13 mouse cellular contexts compared by ENCODE assay signal in genomic region chr9:107637070-107637469, GRCm38 (mm10). TPM values are rescaled to one million over a fixed set of nuclear protein-coding genes. Genes with fewer than 3 reads are reported as not detected.
A peak's percentile ranks its signal among the peaks of the same experiment; 100 is the strongest.
DNase-seq lines count a peak whose midpoint lies in the region; ATAC-seq and TF ChIP-seq lines count a peak whose summit lies in the region.
"Had no signal": no experiment of that assay in that cellular context is flagged by ENCODE, and none has a peak within 500 bp of the region (broad histone marks: within the 10 kb centered on the region; RNA-seq: fewer than 3 reads in every experiment).

No protein-coding gene starts in this region.

- peak overlapping the region; percentile 30; the same call in 1 of the 2 replicates for H3K9ac ChIP-seq in heart, embryonic 13.5 days
- peak overlapping the region; percentile 36 for H3K9ac ChIP-seq in embryonic facial prominence, embryonic 11.5 days (replicated peaks; ENCODE audit: low read length)
- H3K9ac ChIP-seq in hindbrain, postnatal 0 days (replicated peaks; ENCODE audit: low read length): no peak overlapping the region
- peak overlapping the region; percentile 35; the same call in 1 of the 2 replicates for H3K9ac ChIP-seq in neural tube, embryonic 13.5 days
- H3K9ac ChIP-seq: embryonic facial prominence, embryonic 13.5 days; liver, postnatal 0 days had no signal

- peaks cover 37% of the 10 kb centered on the region for H3K4me1 ChIP-seq in heart, embryonic 13.5 days
- peaks cover 13% of the 10 kb centered on the region for H3K4me1 ChIP-seq in embryonic facial prominence, embryonic 11.5 days (ENCODE audit: control insufficient read depth, insufficient read depth, low read length)
- peaks cover 22% of the 10 kb centered on the region for H3K4me1 ChIP-seq in hindbrain, postnatal 0 days (ENCODE audit: insufficient read depth, low read length)
- H3K4me1 ChIP-seq in neural tube, embryonic 13.5 days (replicated peaks): peaks cover 51% of the 10 kb centered on the region

- intact Hi-C loops in heart, postnatal 10 days (cut with DNase I): no loop called here

- H3K27me3 ChIP-seq in heart, embryonic 13.5 days (replicated peaks): no peaks in the 10 kb centered on the region
- no peaks in the 10 kb centered on the region for H3K27me3 ChIP-seq in embryonic facial prominence, embryonic 11.5 days (ENCODE audit: control insufficient read depth, insufficient read depth, low read length)
- no peaks in the 10 kb centered on the region for H3K27me3 ChIP-seq in hindbrain, postnatal 0 days (ENCODE audit: insufficient read depth, low read length)
- no peaks in the 10 kb centered on the region for H3K27me3 ChIP-seq in neural tube, embryonic 13.5 days
- H3K27me3 ChIP-seq: CH12.LX; embryonic facial prominence, embryonic 13.5 days had no signal

- no peak for ATAC-seq in heart, embryonic 13.5 days (ENCODE audit: extremely low read depth, insufficient number of reproducible peaks, low FRiP score, low TSS enrichment)
- ATAC-seq in embryonic facial prominence, embryonic 11.5 days (replicated peaks; ENCODE audit: insufficient number of reproducible peaks, low FRiP score, low TSS enrichment, low read depth): peak; percentile 19
- ATAC-seq in hindbrain, postnatal 0 days: peak; percentile 39
- peak; percentile 17 for ATAC-seq in neural tube, embryonic 13.5 days (ENCODE audit: low read depth)
- ATAC-seq: liver, postnatal 0 days had no signal

- 27% methylated on average over 7 of the region's 7 CpGs for WGBS in heart, embryonic 13.5 days
- 33% methylated on average over 7 of the region's 7 CpGs for WGBS in embryonic facial prominence, embryonic 11.5 days
- 17% methylated on average over 7 of the region's 7 CpGs for whole genome bisulfite sequencing in hindbrain, postnatal 0 days
- WGBS in neural tube, embryonic 13.5 days: 13% methylated on average over 7 of the region's 7 CpGs

- H3K36me3 ChIP-seq in heart, embryonic 13.5 days: peaks cover 6% of the 10 kb centered on the region; the same call in 1 of the 2 replicates
- H3K36me3 ChIP-seq in embryonic facial prominence, embryonic 11.5 days (replicated peaks; ENCODE audit: control insufficient read depth, insufficient read depth, low read depth, low read length): no peaks in the 10 kb centered on the region
- H3K36me3 ChIP-seq in hindbrain, postnatal 0 days (ENCODE audit: insufficient read depth, low read length): no peaks in the 10 kb centered on the region
- no peaks in the 10 kb centered on the region for H3K36me3 ChIP-seq in neural tube, embryonic 13.5 days
- H3K36me3 ChIP-seq: embryonic facial prominence, embryonic 13.5 days had no signal

- DNase-seq in heart, postnatal 10 days: no peak
- DNase-seq in embryonic facial prominence, embryonic 11.5 days (ENCODE audit: low spot score): peak; percentile 68
- peak; percentile 80 for DNase-seq in hindbrain, postnatal 0 days (ENCODE audit: low spot score)
- DNase-seq in layer of hippocampus, adult 9-10 months (ENCODE audit: low spot score): no peak
- DNase-seq in spleen, postnatal 14 days (ENCODE audit: low spot score in 2 of 2): no peak
- no peak for DNase-seq in natural killer cell, adult 2 months (ENCODE audit: low spot score in 2 of 2)
- DNase-seq: adrenal gland, postnatal 25 days; liver, postnatal 0 days had no signal

- H3K4me2 ChIP-seq in heart, embryonic 13.5 days: peak overlapping the region; percentile 4
- H3K4me2 ChIP-seq in embryonic facial prominence, embryonic 11.5 days (ENCODE audit: low read depth, low read length): peak overlapping the region; percentile 8
- no peak overlapping the region for H3K4me2 ChIP-seq in hindbrain, postnatal 0 days (ENCODE audit: low read depth, low read length)
- peak overlapping the region; percentile 37 for H3K4me2 ChIP-seq in neural tube, embryonic 13.5 days
- H3K4me2 ChIP-seq: embryonic facial prominence, embryonic 13.5 days had no signal

- no peak for TF ChIP-seq CTCF in hindbrain, postnatal 0 days (IDR thresholded peaks at IDR 0.05; ENCODE audit: low read depth)

- no peak overlapping the region for H3K4me3 ChIP-seq in heart, embryonic 13.5 days
- H3K4me3 ChIP-seq in embryonic facial prominence, embryonic 11.5 days (ENCODE audit: low read depth, low read length): no peak overlapping the region
- H3K4me3 ChIP-seq in hindbrain, postnatal 0 days (ENCODE audit: low read length): no peak overlapping the region
- no peak overlapping the region for H3K4me3 ChIP-seq in neural tube, embryonic 13.5 days
- H3K4me3 ChIP-seq: embryonic facial prominence, embryonic 13.5 days had no signal

- H3K27ac ChIP-seq in heart, embryonic 13.5 days (replicated peaks): no peak overlapping the region
- H3K27ac ChIP-seq in embryonic facial prominence, embryonic 11.5 days (replicated peaks; ENCODE audit: low read depth, low read length): no peak overlapping the region
- peak overlapping the region; percentile 60; the same call in 1 of the 2 replicates for H3K27ac ChIP-seq in hindbrain, postnatal 0 days
- H3K27ac ChIP-seq in neural tube, embryonic 13.5 days (replicated peaks): peak overlapping the region; percentile 81
- H3K27ac ChIP-seq: embryonic facial prominence, embryonic 13.5 days had no signal

- no peaks in the 10 kb centered on the region for H3K9me3 ChIP-seq in heart, embryonic 13.5 days
- no peaks in the 10 kb centered on the region for H3K9me3 ChIP-seq in embryonic facial prominence, embryonic 11.5 days (replicated peaks; ENCODE audit: control insufficient read depth, low read length)
- no peaks in the 10 kb centered on the region for H3K9me3 ChIP-seq in hindbrain, postnatal 0 days (ENCODE audit: low read length)
- no peaks in the 10 kb centered on the region for H3K9me3 ChIP-seq in neural tube, embryonic 13.5 days
- H3K9me3 ChIP-seq: embryonic facial prominence, embryonic 13.5 days had no signal

RNA-seq across cellular contexts. Expression of gene Gnai2, which starts 1.9 kb away (rescaled TPM):
- polyA plus RNA-seq in heart, embryonic 13.5 days (2015; fragmentation: Nextera tagmentation; extraction: Ambion mirVana): 387 and 392 TPM in 2 replicates
- 100 to 1,000 TPM; 422 to 478 TPM for total RNA-seq in heart, postnatal 10 days (2021)
- 369 and 379 TPM in 2 replicates for polyA plus RNA-seq in embryonic facial prominence, embryonic 11.5 days (2014; fragmentation: Nextera tagmentation; extraction: Ambion mirVana)
- total RNA-seq in hindbrain, postnatal 0 days (2014; rRNA removed): 334 and 369 TPM in 2 replicates
- 275 and 287 TPM in 2 replicates for polyA plus RNA-seq in hindbrain, postnatal 0 days (2015; fragmentation: Nextera tagmentation; extraction: Ambion mirVana)
- polyA plus RNA-seq in neural tube, embryonic 13.5 days (2015; fragmentation: Nextera tagmentation; extraction: Ambion mirVana): 350 and 384 TPM in 2 replicates

RNA-seq across cellular contexts. Expression of gene Sema3b, which starts 28.0 kb away (rescaled TPM):
- 9.9 and 11.8 TPM in 2 replicates for polyA plus RNA-seq in heart, embryonic 13.5 days (2015; fragmentation: Nextera tagmentation; extraction: Ambion mirVana)
- total RNA-seq in heart, postnatal 10 days (2021): 10 to 100 TPM; 15.4 to 17.3 TPM
- polyA plus RNA-seq in embryonic facial prominence, embryonic 11.5 days (2014; fragmentation: Nextera tagmentation; extraction: Ambion mirVana): 1.1 and 1.3 TPM in 2 replicates
- 11.2 and 14.6 TPM in 2 replicates for total RNA-seq in hindbrain, postnatal 0 days (2014; rRNA removed)
- polyA plus RNA-seq in hindbrain, postnatal 0 days (2015; fragmentation: Nextera tagmentation; extraction: Ambion mirVana): 8.3 and 9.0 TPM in 2 replicates
- polyA plus RNA-seq in neural tube, embryonic 13.5 days (2015; fragmentation: Nextera tagmentation; extraction: Ambion mirVana): 6.5 and 9.0 TPM in 2 replicates

RNA-seq across cellular contexts. Expression of gene Slc38a3, which starts 32.3 kb away (rescaled TPM):
- 2.8 and 2.9 TPM in 2 replicates for polyA plus RNA-seq in heart, embryonic 13.5 days (2015; fragmentation: Nextera tagmentation; extraction: Ambion mirVana)
- total RNA-seq in heart, postnatal 10 days (2021): 10 to 100 TPM; 20.5 to 22.6 TPM
- 7.0 and 7.6 TPM in 2 replicates for polyA plus RNA-seq in embryonic facial prominence, embryonic 11.5 days (2014; fragmentation: Nextera tagmentation; extraction: Ambion mirVana)
- total RNA-seq in hindbrain, postnatal 0 days (2014; rRNA removed): 102 and 134 TPM in 2 replicates
- 52.1 and 54.5 TPM in 2 replicates for polyA plus RNA-seq in hindbrain, postnatal 0 days (2015; fragmentation: Nextera tagmentation; extraction: Ambion mirVana)
- polyA plus RNA-seq in neural tube, embryonic 13.5 days (2015; fragmentation: Nextera tagmentation; extraction: Ambion mirVana): 23.9 and 25.6 TPM in 2 replicates
- total RNA-seq: neutrophil, adult 5-6 weeks had no signal

RNA-seq across cellular contexts. Expression of gene Gnat1, which starts 42.4 kb away (rescaled TPM):
- 0.90 and 1.3 TPM in 2 replicates for polyA plus RNA-seq in heart, embryonic 13.5 days (2015; fragmentation: Nextera tagmentation; extraction: Ambion mirVana)
- not detected for total RNA-seq in heart, postnatal 10 days (2021)
- polyA plus RNA-seq in embryonic facial prominence, embryonic 11.5 days (2014; fragmentation: Nextera tagmentation; extraction: Ambion mirVana): 1.4 TPM in 1 of 2 replicates, not detected in the other
- total RNA-seq in hindbrain, postnatal 0 days (2014; rRNA removed): 0.52 TPM in 1 of 2 replicates, not detected in the other
- 2.4 and 2.7 TPM in 2 replicates for polyA plus RNA-seq in hindbrain, postnatal 0 days (2015; fragmentation: Nextera tagmentation; extraction: Ambion mirVana)
- 0.96 and 2.4 TPM in 2 replicates for polyA plus RNA-seq in neural tube, embryonic 13.5 days (2015; fragmentation: Nextera tagmentation; extraction: Ambion mirVana)
- total RNA-seq: adrenal gland, postnatal 25 days; CH12.LX; neutrophil, adult 5-6 weeks had no signal

RNA-seq across cellular contexts. Expression of gene Ifrd2, which starts 49.6 kb away (rescaled TPM):
- polyA plus RNA-seq in heart, embryonic 13.5 days (2015; fragmentation: Nextera tagmentation; extraction: Ambion mirVana): 35.7 and 41.3 TPM in 2 replicates
- 10 to 100 TPM; 36.9 to 40.7 TPM for total RNA-seq in heart, postnatal 10 days (2021)
- 42.3 and 42.9 TPM in 2 replicates for polyA plus RNA-seq in embryonic facial prominence, embryonic 11.5 days (2014; fragmentation: Nextera tagmentation; extraction: Ambion mirVana)
- 7.6 and 10.9 TPM in 2 replicates for total RNA-seq in hindbrain, postnatal 0 days (2014; rRNA removed)
- 9.0 and 9.3 TPM in 2 replicates for polyA plus RNA-seq in hindbrain, postnatal 0 days (2015; fragmentation: Nextera tagmentation; extraction: Ambion mirVana)
- 13.5 and 17.4 TPM in 2 replicates for polyA plus RNA-seq in neural tube, embryonic 13.5 days (2015; fragmentation: Nextera tagmentation; extraction: Ambion mirVana)

Comparison
In these comparisons a context has a peak if more than half of its experiments do, and no peak if none do; other contexts are left out.
1. H3K27ac ChIP-seq: peak in hindbrain, postnatal 0 days (single experiment) and neural tube, embryonic 13.5 days (single experiment); none in heart, embryonic 13.5 days (single experiment) and embryonic facial prominence, embryonic 11.5 days (single experiment).
2. DNase-seq: peak in embryonic facial prominence, embryonic 11.5 days (single experiment) and hindbrain, postnatal 0 days (single experiment); none in heart, postnatal 10 days (0 of 2), layer of hippocampus, adult 9-10 months (single experiment), spleen, postnatal 14 days (0 of 2) and natural killer cell, adult 2 months (0 of 2).